Mouse (Mus musculus) kidney, adult 2 months (tissue): ENCODE results near the gene Tmem132a. TPM values are rescaled to one million over a fixed set of nuclear protein-coding genes. Genes with fewer than 3 reads are reported as not detected.

Experiments used
- DNase-seq: peaks from one replicate; pipeline ENCODE4 v3.0.0; 2021
- H3K27ac ChIP-seq: fragments of 200-500 bp; 2 replicates; pipeline ENCODE4 v1.5.1; 2012; ENCODE audit warnings: low read depth, low read length, control low read depth, inconsistent platforms; ENCODE audit not compliant: insufficient read depth
- H3K27me3 ChIP-seq: fragments of 200-500 bp; replicated peaks from 2 replicates; pipeline ENCODE4 v1.6.1; 2012; ENCODE audit warnings: mild to moderate bottlenecking, moderate library complexity, low read length, inconsistent platforms; ENCODE audit not compliant: control insufficient read depth, insufficient read depth
- H3K36me3 ChIP-seq: fragments of 200-500 bp; 2 replicates; pipeline ENCODE4 v1.6.1; 2012; ENCODE audit warnings: mild to moderate bottlenecking, moderate library complexity, low read length, inconsistent platforms; ENCODE audit not compliant: control insufficient read depth, insufficient read depth
- H3K4me1 ChIP-seq: fragments of 200-500 bp; 2 replicates; pipeline ENCODE4 v1.6.1; 2011; ENCODE audit warnings: low read length; ENCODE audit not compliant: control insufficient read depth, insufficient read depth
- H3K4me3 ChIP-seq: fragments of 200-500 bp; 2 replicates; pipeline ENCODE4 v1.5.1; 2011; ENCODE audit warnings: mild to moderate bottlenecking, low read depth, low read length, control low read depth; ENCODE audit not compliant: insufficient read depth
- CTCF ChIP-seq: fragments of 200-500 bp; conservative IDR thresholded peaks from 2 replicates; pipeline ENCODE4 v1.5.1; 2011; ENCODE audit warnings: low read depth, mild to moderate bottlenecking, control low read depth, low read length, moderate library complexity, mixed read lengths; ENCODE audit not compliant: insufficient read depth, insufficient read length
- POLR2A ChIP-seq: fragments of 200-500 bp; IDR thresholded peaks from one replicate; pipeline ENCODE4 v1.6.1; 2011; ENCODE audit warnings: low read depth, low read length, control low read depth
- WGBS: fragments of 180-500 bp; shearing (Covaris S2); methylation state at CpG from one replicate; pipeline ENCODE4 v1.1.7; 2018; 5-methylcytosine and 5-hydroxymethylcytosine counted together
- polyA plus RNA-seq: library from polyadenylated mRNA; depleted of rRNA; stranded (reverse); fragments of >200 nt; gene quantifications from 2 replicates; pipeline ENCODE4 v1.2.3, GENCODE M21; 2012

Tmem132a gene
- polyA plus RNA-seq, 1 experiment = 12.1 TPM

GRCm38 (mm10) chr19:10895016-10895528 lies 25.3 kb upstream of the Tmem132a start, which contains the start of gene Prpf19:
Gene Prpf19, plus strand, starts transcription at chr19:10895231.
- WGBS = under 1% methylated on average over 43 of the region's 43 CpGs
- TF ChIP-seq CTCF (no peak), POLR2A (peak; percentile 59)
- H3K27ac ChIP-seq = peak within 1 kb of the TSS; percentile 72
- DNase-seq = peak; percentile 99
- no peaks in the 10 kb centered on the region for H3K27me3 ChIP-seq
- H3K36me3 ChIP-seq = no peaks in the 10 kb centered on the region
- peaks cover 4% of the 10 kb centered on the region; the same call in 1 of the 2 replicates for H3K4me1 ChIP-seq
- peak within 1 kb of the TSS; percentile 89 for H3K4me3 ChIP-seq

- H3K4me3 ChIP-seq = no peak overlapping the region
- no peak overlapping the region for H3K27ac ChIP-seq
- no peaks in the 10 kb centered on the region for H3K36me3 ChIP-seq
- no peak for DNase-seq
- peaks cover 4% of the 10 kb centered on the region; the same call in 1 of the 2 replicates for H3K4me1 ChIP-seq
- TF ChIP-seq POLR2A (no peak), CTCF (no peak)
- WGBS = 92% methylated on average over 3 of the region's 3 CpGs
- H3K27me3 ChIP-seq = no peaks in the 10 kb centered on the region
Observed at GRCm38 (mm10) chr19:10892201-10892600, 22.5 kb upstream of the Tmem132a start.

- H3K27ac ChIP-seq = peak within 1 kb of the TSS; percentile 80
Observed at GRCm38 (mm10) chr19:10881426-10882154, 11.8 kb upstream of the Tmem132a start, which contains the start of gene Tmem109. Gene Tmem109, minus strand, starts transcription at chr19:10882001.

GRCm38 (mm10) chr19:10880975-10881425 lies 11.3 kb upstream of the Tmem132a start:
- peak overlapping the region; percentile 57; the same call in 1 of the 2 replicates for H3K27ac ChIP-seq
- no peak for DNase-seq
- H3K36me3 ChIP-seq = no peaks in the 10 kb centered on the region
- no peaks in the 10 kb centered on the region for H3K27me3 ChIP-seq
- no peaks in the 10 kb centered on the region; the same call in 1 of the 2 replicates for H3K4me1 ChIP-seq
- peak overlapping the region; percentile 71 for H3K4me3 ChIP-seq
- 4% methylated on average over 14 of the region's 14 CpGs for WGBS
- no peak for TF ChIP-seq POLR2A
- TF ChIP-seq CTCF = no peak

More at GRCm38 (mm10) chr19:10881426-10882154, 11.8 kb upstream of the Tmem132a start, which contains the start of gene Tmem109:
- Histone ChIP-seq H3K4me3 (peak within 1 kb of the TSS; percentile 71), H3K4me1 (no peaks in the 10 kb centered on the region; the same call in 1 of the 2 replicates), H3K36me3 (no peaks in the 10 kb centered on the region), H3K27me3 (no peaks in the 10 kb centered on the region)
- peak; percentile 96 for DNase-seq
- TF ChIP-seq POLR2A (no peak), CTCF (peak; percentile 36; the same call in 1 of the 2 replicates)
- under 1% methylated on average over 49 of the region's 49 CpGs for WGBS

GRCm38 (mm10) chr19:10880085-10880974 lies 10.6 kb upstream of the Tmem132a start:
- no peak overlapping the region for H3K27ac ChIP-seq
- H3K27me3 ChIP-seq = no peaks in the 10 kb centered on the region
- no peaks in the 10 kb centered on the region; the same call in 1 of the 2 replicates for H3K4me1 ChIP-seq
- no peak overlapping the region for H3K4me3 ChIP-seq
- WGBS = 26% methylated on average over 7 of the region's 7 CpGs
- peak; percentile 67 for DNase-seq
- TF ChIP-seq POLR2A (no peak), CTCF (peak; percentile 36; the same call in 1 of the 2 replicates)
- H3K36me3 ChIP-seq = no peaks in the 10 kb centered on the region

GRCm38 (mm10) chr19:10878201-10878837 lies 8.6 kb upstream of the Tmem132a start:
- 79% methylated on average over 7 of the region's 7 CpGs for WGBS
- no peak for TF ChIP-seq CTCF
- no peak for TF ChIP-seq POLR2A
- peaks cover under 1% of the 10 kb centered on the region; the same call in 1 of the 2 replicates for H3K36me3 ChIP-seq
- H3K27ac ChIP-seq = no peak overlapping the region
- H3K27me3 ChIP-seq = no peaks in the 10 kb centered on the region
- no peak overlapping the region for H3K4me3 ChIP-seq
- peak; percentile 8 for DNase-seq
- no peaks in the 10 kb centered on the region; the same call in 1 of the 2 replicates for H3K4me1 ChIP-seq
